Mouse (Mus musculus) activated CD4-positive, CD25-positive, alpha-beta regulatory T cell, adult 4 months (primary cell): Measurements from ENCODE around the gene Spag7. TPM values are rescaled to one million over a fixed set of nuclear protein-coding genes. Genes with fewer than 3 reads are reported as not detected.
A peak's percentile ranks its signal among the peaks of the same experiment; 100 is the strongest.

Source experiments
- ATAC-seq: one replicate; pipeline ENCODE4 v1.8.0; 2017
- polyA plus RNA-seq, 2 experiments: library from polyadenylated mRNA; unstranded; fragments of 100-300 nt; shearing (Covaris generic); gene quantifications; one replicate each; pipeline ENCODE4 v1.2.1; 2017

Spag7 gene
- polyA plus RNA-seq, 2 experiments from 2014 or later = 126 to 150 TPM

DNA sequence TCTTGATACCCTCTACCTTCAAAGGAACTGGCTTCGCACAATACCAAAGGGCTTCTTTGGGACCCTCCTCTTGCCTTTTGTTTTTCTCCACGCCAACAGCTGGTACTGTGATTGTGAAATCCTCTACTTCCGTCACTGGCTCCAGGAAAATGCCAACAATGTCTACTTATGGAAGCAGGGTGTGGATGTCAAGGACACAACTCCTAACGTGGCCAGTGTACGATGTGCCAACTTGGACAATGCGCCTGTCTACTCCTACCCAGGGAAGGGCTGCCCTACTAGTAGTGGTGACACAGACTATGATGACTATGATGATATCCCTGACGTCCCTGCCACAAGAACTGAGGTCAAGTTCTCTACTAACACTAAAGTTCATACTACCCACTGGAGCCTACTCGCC, 29.2 kb downstream of the Spag7 start:
- ATAC-seq = no peak

DNA sequence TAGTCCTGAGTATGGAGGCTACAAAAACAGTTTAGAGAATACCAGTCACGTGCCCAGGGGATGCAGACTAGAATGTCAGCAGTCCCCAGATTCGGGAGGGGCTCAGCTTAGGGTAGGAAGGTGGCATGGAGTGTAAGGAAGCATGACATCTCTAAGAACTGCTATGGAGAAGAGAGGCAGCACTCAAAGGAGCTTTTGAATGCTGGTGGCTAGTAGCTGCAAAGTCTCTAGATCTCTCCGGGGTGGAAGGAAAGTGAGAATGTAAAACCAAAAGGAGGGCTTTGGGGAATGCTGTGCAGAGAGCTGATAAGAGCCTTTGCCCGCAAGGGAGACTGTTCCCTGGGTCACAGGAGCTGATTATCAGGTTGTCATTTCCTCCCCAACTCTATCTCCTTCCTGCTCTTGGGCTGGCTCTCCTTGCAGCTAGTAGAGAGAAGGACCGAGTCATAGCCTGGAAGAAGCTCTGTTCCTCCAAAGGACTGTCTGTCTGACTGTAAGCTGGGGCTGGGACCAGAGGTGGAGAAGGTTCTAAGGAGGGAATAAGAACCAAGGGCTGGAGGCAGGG, 30.4 kb downstream of the Spag7 start, which contains the start of gene Gp1ba:
Gp1ba (plus strand) TSS at position 409 of the 565 bp plus-strand sequence.
- ATAC-seq = no peak

DNA sequence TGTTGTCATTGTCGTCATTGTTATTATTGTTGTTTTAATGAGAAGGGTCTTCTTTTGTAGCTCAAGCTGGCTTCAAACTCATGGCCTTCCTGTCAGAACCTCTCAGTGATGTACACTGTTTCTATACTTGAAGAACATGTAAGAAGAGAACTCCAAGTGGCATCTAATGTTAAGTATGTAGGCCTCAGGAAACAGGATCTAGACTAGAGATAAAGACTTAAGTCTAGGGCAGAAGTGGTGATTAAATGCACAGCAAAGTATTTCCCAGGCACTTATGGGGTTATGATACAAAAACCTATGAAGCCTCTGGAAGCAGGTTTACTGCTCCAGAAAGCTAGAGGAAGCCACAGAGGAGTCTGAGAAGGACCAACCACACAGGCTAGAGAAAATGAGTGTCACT, 30.9 kb downstream of the Spag7 start:
- no peak for ATAC-seq

DNA sequence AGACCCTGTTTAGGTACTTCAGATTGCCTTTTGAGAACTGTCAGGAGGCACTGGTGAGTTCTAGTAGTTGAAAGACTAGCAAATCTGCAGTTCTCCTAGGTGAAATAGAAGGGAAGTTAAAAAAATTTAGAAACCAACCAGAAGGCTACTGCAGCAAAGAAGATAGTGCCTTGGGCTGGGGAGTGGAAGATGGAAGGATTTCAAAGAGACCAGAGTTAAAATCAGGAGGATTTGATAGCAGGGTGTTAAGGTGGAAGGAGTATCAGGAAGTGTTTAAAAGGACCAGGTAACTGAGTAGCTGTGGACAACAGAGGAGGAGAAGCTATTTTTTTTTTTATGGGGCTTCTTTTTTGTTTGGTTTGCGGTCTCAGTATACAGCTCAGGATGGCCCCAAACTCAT, 31.5 kb downstream of the Spag7 start:
- ATAC-seq = no peak

DNA sequence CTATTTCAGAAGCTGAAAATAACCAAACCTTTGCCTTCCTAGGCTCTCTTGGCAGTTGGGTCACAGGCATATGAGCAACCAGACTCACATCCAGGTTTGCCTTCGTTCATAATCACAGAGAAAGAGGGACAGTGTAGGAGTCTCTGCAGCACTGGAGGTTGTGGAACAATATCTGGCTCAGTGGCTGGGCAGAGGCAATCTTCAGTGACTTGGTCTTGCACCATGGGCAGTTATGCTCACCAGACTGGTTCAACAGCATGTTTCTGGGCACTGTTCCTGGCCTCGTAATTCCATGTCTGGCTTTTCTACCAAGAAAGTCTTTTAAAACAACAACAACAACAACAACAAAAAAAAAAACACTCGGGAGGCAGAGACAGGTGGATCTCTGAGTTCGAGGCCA, 33.6 kb downstream of the Spag7 start:
- ATAC-seq = no peak

DNA sequence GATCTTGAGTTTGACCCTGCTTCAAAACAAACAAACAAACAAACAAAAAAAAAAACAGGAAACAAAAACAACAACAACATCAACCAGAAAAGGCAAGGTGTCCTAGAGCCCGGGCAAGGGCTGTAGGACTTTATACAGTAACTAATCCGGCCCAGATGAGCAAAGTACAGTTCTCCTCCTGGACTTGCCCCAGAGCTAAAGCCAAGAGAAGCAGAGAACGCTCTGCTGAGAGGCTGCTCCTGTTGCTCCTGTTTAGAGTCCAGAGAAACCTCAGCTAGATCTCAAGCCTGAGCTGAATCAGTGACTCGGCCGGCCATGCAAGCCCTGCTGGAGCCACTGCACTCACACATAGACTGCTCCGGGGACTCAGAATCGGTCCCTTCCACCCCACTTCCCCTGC, 39.1 kb downstream of the Spag7 start:
- no peak for ATAC-seq

DNA sequence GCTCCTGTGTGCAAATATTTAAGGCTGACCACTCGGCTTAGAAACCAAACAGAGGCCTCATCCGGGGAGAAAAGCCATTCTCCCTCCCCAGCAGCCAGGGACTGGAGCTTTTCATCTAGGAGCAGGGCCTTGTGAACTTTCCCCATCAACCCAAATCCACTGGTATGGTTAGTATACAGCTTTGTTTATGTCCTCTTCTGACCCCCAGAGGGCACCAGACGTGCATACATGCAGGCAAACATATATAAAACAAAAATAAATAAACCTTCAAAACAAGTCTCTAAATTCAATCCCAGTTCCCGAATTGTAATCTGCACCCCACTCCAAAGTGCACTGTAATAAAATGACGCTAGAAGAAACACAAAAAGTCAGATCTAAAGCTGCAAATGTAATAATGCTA, 39.7 kb downstream of the Spag7 start:
- ATAC-seq = no peak

DNA sequence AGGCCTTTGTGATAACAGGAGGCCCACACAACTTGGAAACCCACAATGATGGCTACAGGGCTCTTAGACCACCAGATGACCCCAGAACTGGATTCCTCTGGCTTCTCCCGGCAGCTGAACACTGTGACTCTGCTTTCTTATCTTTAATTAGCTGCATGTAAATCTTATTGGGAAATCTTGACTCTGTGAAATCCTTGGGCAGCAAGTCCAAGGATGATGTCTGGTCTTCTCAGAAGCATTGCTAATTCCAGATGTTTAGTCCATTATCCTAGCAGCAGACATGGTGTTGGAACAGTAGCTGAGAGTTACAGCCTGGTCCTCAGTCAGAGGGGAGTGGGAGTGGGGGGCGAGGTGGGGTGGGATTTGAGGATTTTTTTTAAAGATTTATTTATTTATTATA, 40.8 kb downstream of the Spag7 start:
- ATAC-seq = no peak

DNA sequence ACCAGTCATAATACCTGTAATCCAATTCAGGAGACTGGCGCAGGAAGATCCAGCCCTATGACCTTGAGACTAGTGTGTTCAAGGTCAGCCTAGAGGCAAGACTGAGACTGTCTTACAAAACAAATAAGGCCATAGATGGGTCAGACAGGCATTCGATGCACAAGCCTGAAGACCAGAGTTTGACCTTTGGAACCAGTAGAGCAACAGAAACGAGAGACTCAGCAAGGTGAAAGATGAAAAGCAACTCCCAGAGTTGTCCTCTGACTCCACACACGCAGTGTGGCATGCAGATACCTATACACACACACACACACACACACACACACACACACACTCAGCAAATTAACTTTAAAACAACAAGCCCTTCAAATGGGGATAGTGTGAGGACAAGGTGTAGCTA, 42.3 kb downstream of the Spag7 start:
- no peak for ATAC-seq

DNA sequence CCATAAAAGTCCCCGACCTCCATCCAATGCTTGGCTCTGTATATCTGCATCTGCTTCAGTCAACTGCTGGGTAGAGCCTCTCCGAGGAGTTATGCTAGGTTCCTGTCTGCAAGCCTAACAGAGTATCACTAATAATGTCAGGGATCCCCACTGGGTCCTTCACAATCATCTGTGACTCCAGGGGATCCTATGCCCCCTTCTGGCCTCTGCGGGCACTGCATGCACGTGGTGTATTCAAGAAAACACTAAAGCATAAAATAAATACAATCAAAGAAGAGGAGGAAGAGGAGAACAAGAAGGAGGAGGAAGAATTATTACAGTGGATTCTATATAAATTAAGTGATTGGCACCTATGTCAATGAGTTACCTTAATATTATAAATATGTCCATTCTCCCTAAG, 43.7 kb downstream of the Spag7 start:
- ATAC-seq = peak; percentile 28

DNA sequence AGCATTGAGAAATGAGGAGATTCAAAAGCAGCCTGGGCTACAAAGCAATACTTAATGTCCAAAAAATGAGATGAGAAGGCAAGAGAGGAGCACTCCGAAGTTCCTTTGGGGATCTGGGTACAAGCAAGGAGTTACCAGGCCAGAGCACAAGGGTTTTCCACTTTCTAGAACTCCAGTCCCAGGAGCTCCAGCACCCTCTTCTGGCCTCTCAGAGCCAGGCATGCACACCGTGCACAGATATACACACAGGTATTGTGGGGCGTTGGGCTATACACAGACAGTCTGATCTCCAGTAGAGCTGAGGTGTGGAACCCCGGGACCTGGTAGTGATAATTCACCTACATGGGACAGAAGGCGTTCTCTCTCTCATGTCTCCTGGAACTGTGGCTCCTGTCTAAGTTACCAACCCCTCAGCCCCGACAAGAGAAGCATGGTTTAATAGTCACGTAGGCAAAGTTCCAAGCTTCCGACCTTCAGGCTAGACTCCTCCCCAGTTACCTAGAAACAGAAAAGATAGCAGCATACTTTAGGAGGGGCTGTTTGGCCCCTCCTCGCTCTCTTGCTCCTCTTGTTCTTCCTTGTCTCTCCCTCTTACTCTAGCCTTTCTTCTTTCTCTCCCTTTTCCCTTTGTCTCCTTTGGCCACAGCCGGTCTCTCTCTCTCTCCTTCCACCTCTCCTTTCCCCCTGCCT, 46.0 kb downstream of the Spag7 start:
- no peak for ATAC-seq

DNA sequence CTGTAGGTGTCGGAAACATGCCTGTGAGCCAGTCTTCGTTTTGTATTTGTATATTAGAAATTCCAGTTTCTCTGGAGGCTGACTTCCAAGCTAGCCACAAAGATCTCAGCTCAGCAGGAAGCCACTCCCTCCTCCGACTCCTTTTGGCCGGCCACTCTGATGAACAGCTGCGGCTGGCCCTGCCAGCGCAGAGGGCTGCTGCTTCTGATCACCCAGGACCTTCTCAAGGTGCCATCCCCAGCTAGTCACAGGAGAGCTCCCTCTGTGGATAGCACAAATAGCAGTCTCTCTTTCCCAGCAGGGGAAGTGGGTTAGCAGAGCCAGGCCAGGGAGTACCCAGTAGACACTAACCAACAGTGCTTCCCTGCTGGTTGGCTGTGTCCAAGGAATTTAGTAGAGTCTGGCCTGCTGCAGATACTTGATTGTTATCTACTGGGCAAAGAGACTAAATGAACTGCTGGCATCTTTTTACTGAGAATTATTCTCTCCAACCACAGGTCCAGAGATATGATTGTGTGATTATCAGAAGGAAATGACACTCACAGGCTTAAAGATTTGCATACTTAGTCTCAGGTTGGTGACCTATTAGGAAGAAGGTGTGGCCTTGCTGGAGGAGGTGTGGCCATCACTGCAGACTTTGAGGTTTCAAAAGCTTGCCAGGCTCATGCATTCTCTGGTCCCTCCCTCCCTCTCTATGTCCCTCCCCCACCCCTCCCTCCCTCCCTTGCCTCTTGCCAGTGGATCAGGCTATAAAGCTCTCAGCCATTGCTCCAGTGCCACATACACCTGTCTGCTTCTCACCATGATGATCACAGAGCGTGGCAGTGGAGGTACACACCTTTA, 47.0 kb downstream of the Spag7 start:
- ATAC-seq = peak; percentile 72

DNA sequence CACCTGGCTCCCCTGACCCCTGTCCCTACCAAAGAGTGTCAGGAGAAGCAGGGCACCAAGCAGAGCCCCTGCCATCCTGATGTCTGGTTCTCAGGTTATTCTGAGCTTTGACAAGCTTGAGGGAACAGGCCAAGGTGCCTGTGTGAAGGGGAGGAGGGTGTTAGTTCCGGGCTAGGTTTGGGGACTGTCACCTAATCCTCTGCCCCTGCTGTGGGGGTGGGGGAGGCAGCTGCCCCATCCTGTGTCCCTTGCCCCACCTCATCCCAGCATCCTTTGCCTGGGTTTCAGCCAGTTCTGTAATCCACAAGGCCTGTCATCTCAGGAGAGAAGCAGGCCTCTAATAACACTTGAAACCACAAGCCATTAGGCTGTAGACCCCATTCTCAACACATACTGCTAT, 50.1 kb downstream of the Spag7 start, which contains the start of gene Chrne:
Chrne (minus strand) TSS at position 116 of the 400 bp plus-strand sequence.
- ATAC-seq = no peak

DNA sequence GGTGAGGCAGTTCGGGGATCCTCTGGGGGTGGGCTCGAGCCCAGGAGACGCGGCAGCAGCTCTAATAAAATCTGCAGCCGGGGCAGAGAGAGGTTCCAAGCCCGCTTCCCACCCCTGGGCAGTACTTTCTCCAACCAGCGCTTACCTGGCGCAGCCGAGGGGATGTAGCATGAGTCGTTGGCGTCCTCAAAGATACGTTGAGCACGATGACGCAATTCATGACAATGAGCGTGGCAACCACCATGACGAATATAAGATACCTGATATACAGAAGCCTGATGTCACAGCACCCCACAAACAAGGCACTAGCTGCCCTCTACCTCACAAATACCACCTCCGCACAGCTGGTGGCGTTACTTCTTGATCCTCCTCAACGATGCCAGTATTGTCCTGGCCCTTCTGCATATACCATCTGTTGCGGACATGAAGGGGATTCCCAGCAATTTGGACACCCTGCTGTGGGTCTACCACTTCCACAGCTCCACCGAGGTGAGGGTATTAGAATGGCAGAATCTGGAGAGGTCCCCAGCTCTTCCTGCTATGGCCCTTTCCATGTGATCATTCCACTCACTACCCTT, 53.6 kb downstream of the Spag7 start, which contains the start of gene 4930544D05Rik:
4930544D05Rik (plus strand) TSS at position 333 of the 578 bp plus-strand sequence.
- ATAC-seq = peak; percentile 58

DNA sequence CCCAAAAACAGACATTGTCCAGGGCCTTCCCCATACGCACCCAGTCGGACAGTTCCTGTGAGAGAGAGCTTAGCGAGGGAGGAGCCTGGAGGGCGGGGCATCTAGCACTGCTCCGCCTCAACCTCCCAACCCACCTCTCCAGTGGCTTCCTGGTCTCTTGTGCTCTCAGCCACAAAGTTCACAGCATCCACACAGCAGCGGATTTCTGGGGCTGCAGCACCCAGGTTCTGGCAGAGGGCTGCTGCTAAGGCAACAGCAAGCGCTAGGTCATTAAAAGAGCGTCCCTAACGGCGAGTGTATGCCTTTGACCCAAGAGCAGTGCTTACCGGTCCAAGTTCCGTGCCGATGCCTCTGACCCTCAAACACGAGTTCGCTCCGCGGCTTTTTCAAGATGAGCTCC, 54.1 kb downstream of the Spag7 start:
- ATAC-seq = peak; percentile 90

Other genes with a start within 250 kb of the Spag7 start
- 100 to 1,000 TPM in 1 of 2 experiments, 10 to 100 TPM in 1; 99.3 to 129 TPM for gene Arrb2, start 236.8 kb downstream of the Spag7 start, polyA plus RNA-seq
- gene Med11, start 217.5 kb downstream of the Spag7 start, polyA plus RNA-seq = 10 to 100 TPM; 86.3 to 91.9 TPM
- not detected for gene Zmynd15, start 210.0 kb downstream of the Spag7 start, polyA plus RNA-seq
- under 1 TPM in 1 of 2 experiments, not detected in 1; 0.36 TPM for gene Cxcl16, start 209.4 kb downstream of the Spag7 start, polyA plus RNA-seq
- gene Tm4sf5, start 164.2 kb downstream of the Spag7 start, polyA plus RNA-seq = 1 to 10 TPM; 1.5 to 3.7 TPM
- gene Vmo1, start 154.8 kb downstream of the Spag7 start, polyA plus RNA-seq = not detected
- not detected for gene Gltpd2, start 150.2 kb downstream of the Spag7 start, polyA plus RNA-seq
- gene Psmb6, start 144.0 kb downstream of the Spag7 start, polyA plus RNA-seq = 100 to 1,000 TPM; 353 to 460 TPM
- not detected for gene Gm40193, start 136.5 kb downstream of the Spag7 start, polyA plus RNA-seq
- gene Pld2, start 129.4 kb downstream of the Spag7 start, polyA plus RNA-seq = 1 to 10 TPM; 1.2 to 1.8 TPM
- gene Mink1, start 106.5 kb downstream of the Spag7 start, polyA plus RNA-seq = 1 to 10 TPM; 6.7 to 8.8 TPM
- not detected for gene 4930544D05Rik, start 53.6 kb downstream of the Spag7 start, polyA plus RNA-seq
- gene Chrne, start 50.2 kb downstream of the Spag7 start, polyA plus RNA-seq = 1 to 10 TPM; 1.3 to 1.4 TPM
- under 1 TPM; 0.17 to 0.52 TPM for gene Gp1ba, start 30.3 kb downstream of the Spag7 start, polyA plus RNA-seq
- gene Rnf167, start 22.2 kb downstream of the Spag7 start, polyA plus RNA-seq = 100 to 1,000 TPM; 281 to 288 TPM
- gene Slc25a11, start 21.9 kb downstream of the Spag7 start, polyA plus RNA-seq = 100 to 1,000 TPM in 1 of 2 experiments, 10 to 100 TPM in 1; 80.4 to 124 TPM
- gene Pfn1, start 14.8 kb downstream of the Spag7 start, polyA plus RNA-seq = 1,000 to 10,000 TPM; 3,856 to 4,120 TPM
- gene Eno3, start 12.2 kb downstream of the Spag7 start, polyA plus RNA-seq = 10 to 100 TPM; 20.9 to 21.4 TPM
- gene Camta2, start 18.7 kb upstream of the Spag7 start, polyA plus RNA-seq = 10 to 100 TPM; 11.3 to 14.0 TPM
- under 1 TPM in 1 of 2 experiments, not detected in 1; 0.63 TPM for gene Inca1, start 30.7 kb upstream of the Spag7 start, polyA plus RNA-seq
- gene Kif1c, start 31.1 kb upstream of the Spag7 start, polyA plus RNA-seq = 1 to 10 TPM; 1.5 TPM
- 1 to 10 TPM; 3.9 to 5.4 TPM for gene Zfp3, start 94.8 kb upstream of the Spag7 start, polyA plus RNA-seq
- gene Scimp, start 143.2 kb upstream of the Spag7 start, polyA plus RNA-seq = under 1 TPM in 1 of 2 experiments, not detected in 1; 0.64 TPM
- 10 to 100 TPM in 1 of 2 experiments, 1 to 10 TPM in 1; 9.4 to 10.8 TPM for gene Rabep1, start 175.4 kb upstream of the Spag7 start, polyA plus RNA-seq